Mouse (Mus musculus) spleen, adult 2 months (tissue): Measurements from ENCODE around the gene Mrpl24. TPM values are rescaled to one million over a fixed set of nuclear protein-coding genes. Genes with fewer than 3 reads are reported as not detected.

ENCODE experiments used
- DNase-seq, 2 experiments: peaks; one replicate each; pipeline versions ENCODE4 v3.0.0 to v3.0.0-alpha.2; 2012 to 2021; ENCODE audit warnings: low spot score in 2 of 2, low read depth in 1 of 2
- H3K27ac ChIP-seq: fragments of 200-500 bp; 2 replicates; pipeline ENCODE4 v1.5.1; 2012; ENCODE audit warnings: low read length, inconsistent platforms; ENCODE audit not compliant: insufficient read depth
- H3K27me3 ChIP-seq: fragments of 200-500 bp; 2 replicates; pipeline ENCODE4 v1.6.1; 2012; ENCODE audit warnings: mild to moderate bottlenecking, moderate library complexity, low read length, inconsistent platforms; ENCODE audit not compliant: control insufficient read depth, insufficient read depth
- H3K36me3 ChIP-seq: fragments of 200-500 bp; 2 replicates; pipeline ENCODE4 v1.6.1; 2012; ENCODE audit warnings: mild to moderate bottlenecking, low read length, inconsistent platforms; ENCODE audit not compliant: control insufficient read depth, insufficient read depth
- H3K4me1 ChIP-seq: fragments of 200-500 bp; 2 replicates; pipeline ENCODE4 v1.6.1; 2011; ENCODE audit warnings: inconsistent platforms; ENCODE audit not compliant: control insufficient read depth, insufficient read depth, insufficient read length
- H3K4me3 ChIP-seq: fragments of 200-500 bp; 2 replicates; pipeline ENCODE4 v1.5.1; 2011; ENCODE audit warnings: mild to moderate bottlenecking, inconsistent platforms; ENCODE audit not compliant: insufficient read depth, insufficient read length; ENCODE audit errors: extremely low read depth
- CTCF ChIP-seq: fragments of 200-500 bp; IDR thresholded peaks from 2 replicates; pipeline ENCODE4 v1.5.1; 2011; ENCODE audit warnings: mild to moderate bottlenecking, inconsistent platforms; ENCODE audit not compliant: insufficient read depth, insufficient read length, insufficient replicate concordance; ENCODE audit errors: extremely low read depth
- POLR2A ChIP-seq: fragments of 200-500 bp; IDR thresholded peaks from 2 replicates; pipeline ENCODE4 v1.6.1; 2011; ENCODE audit warnings: low read depth, low read length, inconsistent platforms
- WGBS: fragments of 180-500 bp; shearing (Covaris S2); methylation state at CpG from one replicate; pipeline ENCODE4 v1.1.7; 2018; 5-methylcytosine and 5-hydroxymethylcytosine counted together
- polyA plus RNA-seq: library from polyadenylated mRNA; depleted of rRNA; stranded (reverse); fragments of >200 nt; gene quantifications from 2 replicates; pipeline ENCODE4 v1.2.3, GENCODE M21; 2012

Mrpl24 gene
- polyA plus RNA-seq, 1 experiment = 34.6 TPM

GRCm38 (mm10) chr3:87951946-87952345 lies 32.6 kb downstream of the Mrpl24 start:
- no peak for DNase-seq
- peaks cover 28% of the 10 kb centered on the region for H3K27me3 ChIP-seq
- no peak for TF ChIP-seq POLR2A
- no peak overlapping the region for H3K4me3 ChIP-seq
- no peak overlapping the region for H3K27ac ChIP-seq
- no peaks in the 10 kb centered on the region for H3K36me3 ChIP-seq
- no peaks in the 10 kb centered on the region; the same call in 1 of the 2 replicates for H3K4me1 ChIP-seq
- WGBS = 26% methylated on average over 12 of the region's 12 CpGs

- Histone ChIP-seq H3K27ac (no peak overlapping the region), H3K36me3 (no peaks in the 10 kb centered on the region), H3K27me3 (peaks cover 28% of the 10 kb centered on the region), H3K4me3 (no peak overlapping the region), H3K4me1 (no peaks in the 10 kb centered on the region; the same call in 1 of the 2 replicates)
- DNase-seq = no peak
- no peak for TF ChIP-seq POLR2A
- WGBS = 6% methylated on average over 5 of the region's 5 CpGs
Measured at GRCm38 (mm10) chr3:87952440-87952839, 33.1 kb downstream of the Mrpl24 start.

- Histone ChIP-seq H3K27ac (no peak overlapping the region), H3K4me1 (no peaks in the 10 kb centered on the region), H3K4me3 (no peak overlapping the region), H3K27me3 (peaks cover 13% of the 10 kb centered on the region), H3K36me3 (no peaks in the 10 kb centered on the region)
- no peak for DNase-seq
- no peak for TF ChIP-seq CTCF
- TF ChIP-seq POLR2A = no peak
- WGBS = 77% methylated on average over 1 of the region's 1 CpGs
Measured at GRCm38 (mm10) chr3:87958056-87958455, 38.8 kb downstream of the Mrpl24 start.

GRCm38 (mm10) chr3:87958476-87958875 lies 39.2 kb downstream of the Mrpl24 start:
- 74% methylated on average over 4 of the region's 4 CpGs for WGBS
- H3K27ac ChIP-seq = no peak overlapping the region
- TF ChIP-seq CTCF = no peak
- TF ChIP-seq POLR2A = no peak
- no peak for DNase-seq
- no peaks in the 10 kb centered on the region for H3K36me3 ChIP-seq
- H3K27me3 ChIP-seq = peaks cover 11% of the 10 kb centered on the region
- no peak overlapping the region for H3K4me3 ChIP-seq
- no peaks in the 10 kb centered on the region for H3K4me1 ChIP-seq

GRCm38 (mm10) chr3:87958967-87959366 lies 39.7 kb downstream of the Mrpl24 start:
- 32% methylated on average over 1 of the region's 1 CpGs for WGBS
- Histone ChIP-seq H3K27me3 (peaks cover 10% of the 10 kb centered on the region), H3K4me1 (no peaks in the 10 kb centered on the region), H3K27ac (no peak overlapping the region), H3K4me3 (no peak overlapping the region), H3K36me3 (no peaks in the 10 kb centered on the region)
- DNase-seq = no peak
- TF ChIP-seq POLR2A = no peak
- no peak for TF ChIP-seq CTCF

- no peak for TF ChIP-seq POLR2A
- TF ChIP-seq CTCF = no peak
- H3K27ac ChIP-seq = no peak overlapping the region
- no peaks in the 10 kb centered on the region for H3K4me1 ChIP-seq
- WGBS = 73% methylated on average over 7 of the region's 7 CpGs
- no peak for DNase-seq
- no peaks in the 10 kb centered on the region for H3K36me3 ChIP-seq
- H3K27me3 ChIP-seq = peaks cover 10% of the 10 kb centered on the region
- no peak overlapping the region for H3K4me3 ChIP-seq
Measured at GRCm38 (mm10) chr3:87959371-87959770, 40.1 kb downstream of the Mrpl24 start.

- no peak for TF ChIP-seq CTCF
- TF ChIP-seq POLR2A = no peak
- Histone ChIP-seq H3K36me3 (no peaks in the 10 kb centered on the region), H3K27me3 (peaks cover 10% of the 10 kb centered on the region), H3K4me1 (no peaks in the 10 kb centered on the region), H3K4me3 (no peak overlapping the region), H3K27ac (no peak overlapping the region)
- no peak for DNase-seq
- 50% methylated on average over 10 of the region's 10 CpGs for WGBS
Measured at GRCm38 (mm10) chr3:87960191-87960585, 40.9 kb downstream of the Mrpl24 start.
